Mouse (Mus musculus) midbrain, embryonic 11.5 days (tissue): ENCODE results near the gene 4930402F06Rik. TPM values are rescaled to one million over a fixed set of nuclear protein-coding genes. Genes with fewer than 3 reads are reported as not detected.

Source experiments
- ATAC-seq: fragments of 200-750 bp; cut with Nextera tagmentation; 2 replicates; pipeline ENCODE4 v1.8.0; 2017; ENCODE audit warnings: moderate TSS enrichment, moderate library complexity; ENCODE audit not compliant: low FRiP score
- DNase-seq: peaks from one replicate; pipeline ENCODE4 v3.0.0; 2015; ENCODE audit warnings: low spot score; ENCODE audit errors: missing footprints
- H3K27ac ChIP-seq: fragments of 300-500 bp; sonication (generic); 2 replicates; pipeline ENCODE4 v1.5.1; 2014; ENCODE audit warnings: low read depth, low read length
- H3K27me3 ChIP-seq: fragments of 300-500 bp; sonication (generic); 2 replicates; pipeline ENCODE4 v1.6.1; 2014; ENCODE audit warnings: mild to moderate bottlenecking, low read length, moderate library complexity, mixed read lengths; ENCODE audit not compliant: control insufficient read depth, insufficient read depth
- H3K36me3 ChIP-seq: fragments of 300-500 bp; sonication (generic); 2 replicates; pipeline ENCODE4 v1.6.1; 2014; ENCODE audit warnings: mild to moderate bottlenecking, low read length, moderate library complexity, mixed read lengths; ENCODE audit not compliant: control insufficient read depth, insufficient read depth
- H3K4me1 ChIP-seq: fragments of 300-500 bp; sonication (generic); 2 replicates; pipeline ENCODE4 v1.6.1; 2014; ENCODE audit warnings: low read length; ENCODE audit not compliant: control insufficient read depth, insufficient read depth
- H3K4me2 ChIP-seq: fragments of 300-500 bp; sonication (generic); 2 replicates; pipeline ENCODE4 v1.6.1; 2014; ENCODE audit warnings: mild to moderate bottlenecking, moderate library complexity
- H3K4me3 ChIP-seq: fragments of 300-500 bp; sonication (generic); 2 replicates; pipeline ENCODE4 v1.5.1; 2014; ENCODE audit warnings: low read depth, low read length
- H3K9ac ChIP-seq: fragments of 300-500 bp; sonication (generic); 2 replicates; pipeline ENCODE4 v1.6.1; 2014; ENCODE audit warnings: low read length
- H3K9me3 ChIP-seq: fragments of 300-500 bp; sonication (generic); 2 replicates; pipeline ENCODE4 v1.6.1; 2016; ENCODE audit warnings: low read length; ENCODE audit not compliant: control insufficient read depth
- WGBS: fragments of 180-500 bp; shearing (Covaris S2); extraction: QIAGEN DNeasy Blood & Tissue Kit; methylation state at CpG from one replicate; pipeline ENCODE4 v1.1.7; 2014; 5-methylcytosine and 5-hydroxymethylcytosine counted together
- polyA plus RNA-seq: library from polyadenylated mRNA; unstranded; fragments of >200 nt; fragmentation: Nextera tagmentation; extraction: Ambion mirVana; gene quantifications from 2 replicates; pipeline ENCODE4 v1.2.1, GENCODE M21; 2014

4930402F06Rik gene
- polyA plus RNA-seq, 1 experiment from 2014 or later: not detected

DNA sequence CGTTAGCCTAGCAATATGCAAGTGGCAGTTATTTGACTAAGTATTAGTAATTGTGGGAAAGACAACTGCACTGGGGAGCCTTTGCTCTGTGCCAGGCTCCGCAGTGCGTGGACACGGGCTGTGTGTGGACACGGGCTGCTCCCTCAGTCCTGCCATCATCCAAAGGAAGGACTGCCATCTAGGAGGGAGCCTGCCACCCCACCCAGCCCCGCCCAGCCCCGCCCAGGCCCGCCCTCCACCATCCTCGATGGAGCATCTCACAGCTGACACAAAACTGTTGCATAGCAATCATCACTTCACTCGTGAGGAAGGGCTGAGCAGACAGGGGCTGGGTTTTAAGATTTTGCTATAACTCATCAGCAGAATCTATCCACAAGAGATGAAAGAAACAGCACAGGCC is 71.0 kb downstream of the 4930402F06Rik start:
- no peak overlapping the region for H3K27ac ChIP-seq
- H3K4me2 ChIP-seq: no peak overlapping the region
- H3K36me3 ChIP-seq: no peaks in the 10 kb centered on the region
- H3K9me3 ChIP-seq: no peaks in the 10 kb centered on the region
- H3K9ac ChIP-seq: no peak overlapping the region
- no peaks in the 10 kb centered on the region; the same call in 1 of the 2 replicates for H3K27me3 ChIP-seq
- no peaks in the 10 kb centered on the region for H3K4me1 ChIP-seq
- H3K4me3 ChIP-seq: no peak overlapping the region
- no peak for ATAC-seq
- DNase-seq: no peak
- 73% methylated on average over 10 of the region's 10 CpGs for WGBS

Other genes with a start within 250 kb of the 4930402F06Rik start
- 283 and 293 TPM in 2 replicates for gene Rab14, start 196.1 kb downstream of the 4930402F06Rik start, polyA plus RNA-seq
- gene Gsn, start 140.8 kb downstream of the 4930402F06Rik start, polyA plus RNA-seq: 27.9 and 29.9 TPM in 2 replicates
- 15.3 and 15.4 TPM in 2 replicates for gene Stom, start 60.2 kb downstream of the 4930402F06Rik start, polyA plus RNA-seq
- not detected in 2 replicates for gene 4930568D16Rik, start 29.4 kb downstream of the 4930402F06Rik start, polyA plus RNA-seq
- gene Ggta1, start 66.1 kb upstream of the 4930402F06Rik start, polyA plus RNA-seq: 6.3 TPM in 2 replicates
- gene Dab2ip, start 161.1 kb upstream of the 4930402F06Rik start, polyA plus RNA-seq: 32.6 and 42.3 TPM in 2 replicates